Mouse (Mus musculus) liver, embryonic 14.5 days (tissue): ENCODE data around the gene Rsl24d1.

ENCODE experiments used
- CTCF ChIP-seq: IDR thresholded peaks from 2 replicates; pipeline ENCODE4 v1.5.1; 2016; ENCODE audit warnings: antibody characterized with exemption, low read depth, control low read depth
- EP300 ChIP-seq: IDR thresholded peaks from 2 replicates; pipeline ENCODE4 v1.6.1; 2016; ENCODE audit warnings: antibody characterized with exemption, low read depth

DNA sequence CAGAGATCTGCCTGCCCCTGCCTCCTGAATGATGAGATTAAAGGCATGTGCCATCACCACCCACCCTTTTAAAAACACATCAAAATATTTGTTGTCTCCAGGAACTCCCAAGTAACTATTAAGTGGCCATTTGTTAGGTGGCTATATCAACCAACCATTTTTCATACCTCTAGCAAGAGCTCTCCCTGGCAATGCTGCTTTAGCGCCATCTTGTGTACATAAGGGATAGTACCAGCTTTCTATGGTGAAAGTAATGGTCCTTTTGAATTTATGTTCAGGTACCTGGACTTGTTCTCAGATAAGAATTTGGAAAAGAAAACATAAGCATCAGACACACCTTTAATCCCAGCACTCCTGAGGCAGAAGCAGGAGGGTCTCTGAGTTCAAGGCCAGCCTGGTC lies 21.5 kb upstream of the Rsl24d1 start:
- TF ChIP-seq EP300 (no peak), CTCF (peak; percentile 77)
